Mouse (Mus musculus) G1E-ER4 (cell line): Measurements from ENCODE around the gene Gm47429. TPM values are rescaled to one million over a fixed set of nuclear protein-coding genes. Genes with fewer than 3 reads are reported as not detected.

ENCODE experiments used
- GATA1 ChIP-seq: IDR thresholded peaks from one replicate; pipeline ENCODE4 v1.8.0; 2012; ENCODE audit warnings: low read length, inconsistent platforms
- polyA plus RNA-seq: library from polyadenylated mRNA; stranded (reverse); fragments of >175 nt; gene quantifications from 2 replicates; pipeline ENCODE4 v1.2.3, GENCODE M21; 2012

Gene Gm47429
- polyA plus RNA-seq, result not detected in 2 replicates

GRCm38 (mm10) chr13:50443812-50444211 lies at the start of gene Gm47429:
Gene Gm47429, minus strand, starts transcription at chr13:50443912.
- TF ChIP-seq GATA1, result no peak

- TF ChIP-seq GATA1, result no peak
Measured at GRCm38 (mm10) chr13:50467007-50467406, 23.3 kb upstream of the Gm47429 start, which contains the start of gene Nutm2. Gene Nutm2, plus strand, starts transcription at chr13:50467307.

DNA sequence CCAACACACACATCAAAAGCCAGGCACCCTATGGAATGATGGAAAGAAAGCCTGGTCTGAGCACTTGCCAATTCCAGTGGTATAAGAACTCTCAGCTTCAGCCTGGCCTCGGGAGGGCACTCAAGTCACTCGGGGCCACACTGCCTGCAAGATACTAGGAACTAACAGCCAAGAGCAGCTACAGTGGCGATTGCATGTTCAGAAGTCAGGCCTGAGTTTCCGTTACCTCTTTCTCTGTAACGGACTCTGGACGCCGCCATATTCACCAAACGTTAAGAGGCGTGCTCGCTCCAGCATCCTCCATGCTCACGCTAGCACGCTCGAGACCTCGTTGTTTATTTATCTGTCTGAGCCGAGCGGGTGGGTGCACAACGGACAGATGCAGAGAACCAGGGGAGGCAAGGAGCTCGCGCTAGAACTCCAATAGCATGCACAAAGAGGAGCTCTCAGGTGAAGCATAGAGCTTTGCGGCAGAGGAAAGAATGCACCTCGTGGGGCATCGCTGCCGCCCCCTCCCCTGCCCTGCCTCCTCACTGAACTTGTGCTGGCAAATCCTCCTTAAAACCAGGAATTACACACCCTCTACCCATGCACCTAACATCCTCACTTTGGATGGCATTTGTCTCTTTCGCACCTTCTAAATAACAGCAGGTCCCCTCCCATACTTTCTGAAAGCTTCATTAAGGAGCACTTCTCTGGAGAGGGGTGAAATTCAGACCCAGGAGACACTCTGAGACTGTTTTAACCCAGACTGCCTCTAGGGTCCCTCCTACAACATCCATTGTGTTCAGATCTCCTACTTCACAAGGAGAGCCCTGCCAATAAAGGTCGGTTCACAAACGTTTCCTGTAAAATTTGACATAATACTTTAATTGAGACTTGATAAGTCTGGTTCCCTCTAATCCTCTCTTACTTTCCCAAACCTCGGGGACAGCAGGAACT lies 21.2 kb upstream of the Gm47429 start:
- no peak for TF ChIP-seq GATA1

DNA sequence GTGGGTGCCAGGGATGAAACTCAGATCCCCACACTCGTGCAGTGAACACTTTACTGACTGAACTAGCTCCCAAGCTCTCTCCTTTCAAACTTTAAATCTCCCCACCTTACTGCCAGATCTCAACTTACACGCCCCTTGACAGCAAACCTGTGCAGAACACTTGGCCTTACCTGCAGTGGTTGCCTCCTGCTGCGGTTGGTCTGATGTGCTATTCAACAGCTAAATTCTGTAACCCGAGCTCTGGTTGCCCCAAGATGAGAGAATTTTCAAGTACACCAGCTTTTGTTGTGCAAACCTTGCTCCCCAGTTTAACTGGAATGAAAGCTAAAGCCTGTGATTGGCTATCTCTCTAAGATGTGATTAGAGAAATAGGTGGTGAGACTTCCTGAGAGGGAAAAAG lies 9.7 kb upstream of the Gm47429 start:
- no peak for TF ChIP-seq GATA1

- no peak for TF ChIP-seq GATA1
Measured at GRCm38 (mm10) chr13:50445261-50445660, 1.5 kb upstream of the Gm47429 start.

- TF ChIP-seq GATA1, result no peak
Measured at GRCm38 (mm10) chr13:50426686-50427085, 17.0 kb downstream of the Gm47429 start.

DNA sequence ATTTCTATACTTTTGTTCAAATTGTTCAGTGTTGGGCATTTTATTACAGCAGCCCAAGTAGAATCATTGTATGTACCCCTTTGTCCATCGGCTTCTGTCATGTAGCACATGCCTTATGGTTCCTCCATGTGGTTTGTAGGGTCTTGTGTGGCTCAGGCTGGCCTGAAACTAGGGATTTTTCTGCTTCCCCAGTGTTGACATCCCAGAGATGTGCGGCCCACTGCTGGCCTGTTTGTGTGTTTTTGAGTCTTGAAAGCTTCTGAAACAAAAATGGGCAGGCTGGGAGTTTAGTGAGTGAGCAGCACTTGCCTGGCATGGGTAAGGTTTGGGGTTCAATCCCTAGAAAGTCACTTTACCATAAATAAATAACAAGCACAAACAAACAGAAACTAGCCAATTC lies 19.2 kb downstream of the Gm47429 start:
- no peak for TF ChIP-seq GATA1

DNA sequence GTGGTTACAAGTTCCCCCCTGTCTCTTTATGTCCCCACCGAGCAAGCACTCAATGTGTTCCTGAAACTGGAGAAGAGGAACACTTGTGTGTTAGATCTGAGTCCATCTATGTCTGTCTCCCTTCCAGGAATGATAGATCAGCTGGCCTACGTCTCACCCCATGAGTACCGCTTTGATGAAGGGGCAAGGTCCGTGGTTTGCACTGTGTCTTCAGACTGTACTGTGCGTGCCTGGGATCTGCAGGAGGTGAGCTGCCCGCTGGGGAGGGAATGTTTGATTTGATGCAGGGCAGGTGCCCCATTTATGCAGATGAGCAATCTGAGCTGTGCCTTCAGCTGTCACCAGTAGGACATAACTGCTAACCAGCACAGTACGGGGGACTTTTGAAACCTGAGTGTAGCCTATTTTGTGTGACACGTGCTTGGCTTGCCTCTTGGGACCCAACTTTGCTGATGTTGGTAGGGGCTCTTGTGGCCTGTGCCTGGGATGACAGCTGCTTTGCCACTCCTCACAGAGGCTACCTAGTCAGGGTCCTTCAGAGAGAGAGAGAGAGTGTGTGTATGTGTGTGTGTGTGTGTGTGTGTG lies 20.0 kb downstream of the Gm47429 start:
- no peak for TF ChIP-seq GATA1

- TF ChIP-seq GATA1, result no peak
Measured at GRCm38 (mm10) chr13:50418421-50418820, 25.3 kb downstream of the Gm47429 start.

DNA sequence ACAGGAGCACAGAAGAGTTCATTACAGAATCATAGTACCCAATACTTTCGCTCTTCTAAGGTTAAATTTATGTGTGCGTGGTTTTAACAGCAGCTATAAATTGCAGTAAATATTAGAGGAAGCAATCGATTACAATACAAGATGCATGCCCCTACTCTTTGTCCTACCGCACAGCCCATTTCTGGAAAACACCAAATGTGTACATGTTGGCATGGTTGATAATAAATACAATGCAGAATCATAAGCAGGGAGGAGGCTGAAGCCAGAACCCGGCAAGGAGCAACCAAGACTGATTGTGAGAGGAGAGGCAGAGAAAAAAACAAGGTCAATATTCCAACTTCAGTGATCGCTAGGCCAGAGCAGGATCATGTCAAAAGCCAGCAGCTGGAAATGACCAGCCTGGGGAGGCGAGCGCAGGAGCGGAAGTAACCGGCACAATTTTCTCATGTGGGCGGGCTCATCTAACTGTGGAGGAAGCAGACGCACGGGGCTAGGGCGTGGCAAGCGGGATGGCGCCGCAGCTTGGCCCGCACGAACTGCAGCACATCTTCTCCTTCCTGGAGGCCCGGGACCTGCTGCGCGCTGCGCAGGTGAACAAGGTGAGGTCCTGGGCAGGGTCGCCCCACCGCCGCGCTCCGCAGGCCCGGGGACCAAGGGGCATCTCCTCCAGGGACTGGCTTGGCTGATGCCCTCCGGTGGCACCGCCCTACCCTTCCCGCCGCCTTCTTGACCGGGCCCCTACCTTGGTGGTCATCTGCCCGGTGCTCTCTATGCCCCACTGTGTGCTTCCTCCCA lies 26.1 kb downstream of the Gm47429 start, which contains the start of gene Fbxw17:
Fbxw17 (plus strand) TSS at position 476 of the 795 bp plus-strand sequence.
- no peak for TF ChIP-seq GATA1

Other genes starting within 250 kb of the Gm47429 start
- gene Gm906, start 193.6 kb downstream of the Gm47429 start, polyA plus RNA-seq, result not detected in 2 replicates
- not detected in 2 replicates for gene Fbxw17, start 26.0 kb downstream of the Gm47429 start, polyA plus RNA-seq
- not detected in 2 replicates for gene Nutm2, start 23.4 kb upstream of the Gm47429 start, polyA plus RNA-seq
- not detected in 2 replicates for gene Gm904, start 199.3 kb upstream of the Gm47429 start, polyA plus RNA-seq